Mouse (Mus musculus): ENCODE data around the gene Nlrp10.

DNA sequence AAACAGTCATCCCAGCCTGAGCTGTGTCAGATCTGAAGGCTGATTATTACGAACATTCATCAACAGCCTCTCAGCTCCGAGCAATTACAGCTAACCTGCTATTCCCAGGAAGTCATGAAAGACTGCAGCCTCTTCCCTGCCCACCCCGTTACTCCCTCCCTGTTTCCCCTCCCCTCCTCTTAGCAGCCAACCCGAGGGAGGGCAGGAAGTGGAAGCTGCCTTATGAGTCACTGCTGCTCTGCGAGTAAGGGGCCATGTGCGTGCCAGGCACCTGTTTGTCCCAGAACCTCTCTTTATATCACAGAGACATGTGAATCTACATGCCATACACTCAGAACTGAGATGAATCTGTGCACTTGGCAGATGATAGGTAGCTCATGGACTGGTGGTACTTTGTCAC is 38.2 kb upstream of the Nlrp10 start:
- TF ChIP-seq POLR2A (IDR thresholded peaks at IDR 0.05; ENCODE audit: extremely low read depth, insufficient read depth, low read length) = no peak
- no peak for TF ChIP-seq CTCF (IDR thresholded peaks at IDR 0.05; ENCODE audit: extremely low read depth, insufficient read depth, low read length)

Data from cortical plate, adult 2 months (tissue).